12 mouse cellular contexts compared by ENCODE assay signal in genomic region chr16:24992494-24992893, GRCm38 (mm10).
"Had no signal": no experiment of that assay in that cellular context is flagged by ENCODE, and none has a peak within 500 bp of the region (broad histone marks: within the 10 kb centered on the region; RNA-seq: fewer than 3 reads in every experiment).

No protein-coding gene starts in this region.

- H3K4me1 ChIP-seq: limb, embryonic 15.5 days; liver, embryonic 12.5 days; neural tube, embryonic 12.5 days had no signal

- H3K9me3 ChIP-seq: limb, embryonic 15.5 days; liver, embryonic 12.5 days; midbrain, embryonic 15.5 days; neural tube, embryonic 12.5 days had no signal

- H3K36me3 ChIP-seq: limb, embryonic 15.5 days; liver, embryonic 12.5 days; midbrain, embryonic 15.5 days; neural tube, embryonic 12.5 days had no signal

- H3K27ac ChIP-seq: liver, embryonic 12.5 days; midbrain, embryonic 15.5 days; neural tube, embryonic 12.5 days had no signal

- H3K4me3 ChIP-seq: limb, embryonic 15.5 days; liver, embryonic 12.5 days; midbrain, embryonic 15.5 days; neural tube, embryonic 12.5 days had no signal

- H3K9ac ChIP-seq: limb, embryonic 15.5 days; liver, embryonic 12.5 days; lung, embryonic 14.5 days; midbrain, embryonic 15.5 days; neural tube, embryonic 12.5 days had no signal

- H3K27me3 ChIP-seq: limb, embryonic 15.5 days; liver, embryonic 12.5 days; midbrain, embryonic 15.5 days; neural tube, embryonic 12.5 days had no signal

- DNase-seq: kidney, adult 9 months; kidney, postnatal 25 days; layer of hippocampus, postnatal 36 days; lung, embryonic 14.5 days; lung, postnatal 10 days; lung, postnatal 4 days; thymus, postnatal 14 days had no signal

- H3K4me2 ChIP-seq: limb, embryonic 15.5 days; liver, embryonic 12.5 days; lung, embryonic 14.5 days; midbrain, embryonic 11.5 days; midbrain, embryonic 15.5 days; neural tube, embryonic 12.5 days had no signal

- ATAC-seq: liver, embryonic 12.5 days; midbrain, embryonic 15.5 days had no signal
